Mouse (Mus musculus) liver, postnatal 0 days (tissue): Measurements from ENCODE around the gene Ptprk. TPM values are rescaled to one million over a fixed set of nuclear protein-coding genes. Genes with fewer than 3 reads are reported as not detected.

ENCODE experiments used
- ATAC-seq: fragments of 200-750 bp; cut with Nextera tagmentation; 2 replicates; pipeline ENCODE4 v1.8.0; 2017; ENCODE audit warnings: mild to moderate bottlenecking, moderate library complexity
- DNase-seq: peaks from one replicate; pipeline ENCODE4 v3.0.0-alpha.2; 2016
- H3K27ac ChIP-seq: fragments of 300-500 bp; sonication (generic); 2 replicates; pipeline ENCODE4 v1.5.1; 2014; ENCODE audit warnings: antibody characterized with exemption, moderate library complexity, mild to moderate bottlenecking, low read depth
- H3K27me3 ChIP-seq: fragments of 300-500 bp; sonication (generic); 2 replicates; pipeline ENCODE4 v1.6.1; 2014; ENCODE audit warnings: low read length, control low read depth, mixed read lengths; ENCODE audit not compliant: insufficient read depth
- H3K36me3 ChIP-seq: fragments of 300-500 bp; sonication (generic); replicated peaks from 2 replicates; pipeline ENCODE4 v1.6.1; 2014; ENCODE audit warnings: mild to moderate bottlenecking, control low read depth, low read length, moderate library complexity, mixed read lengths; ENCODE audit not compliant: insufficient read depth
- H3K4me1 ChIP-seq: fragments of 300-500 bp; sonication (generic); 2 replicates; pipeline ENCODE4 v1.6.1; 2014; ENCODE audit warnings: antibody characterized with exemption, mild to moderate bottlenecking, control low read depth; ENCODE audit not compliant: insufficient read depth
- H3K4me2 ChIP-seq: fragments of 300-500 bp; sonication (generic); 2 replicates; pipeline ENCODE4 v1.6.1; 2014; ENCODE audit warnings: low read depth, mild to moderate bottlenecking, low read length, moderate library complexity, mixed read lengths
- H3K4me3 ChIP-seq: fragments of 300-500 bp; sonication (generic); 2 replicates; pipeline ENCODE4 v1.5.1; 2014; ENCODE audit warnings: low read depth, low read length
- H3K9ac ChIP-seq: fragments of 300-500 bp; sonication (generic); replicated peaks from 2 replicates; pipeline ENCODE4 v1.6.1; 2014; ENCODE audit warnings: mild to moderate bottlenecking, moderate library complexity
- H3K9me3 ChIP-seq: fragments of 300-500 bp; sonication (generic); 2 replicates; pipeline ENCODE4 v1.6.1; 2016; ENCODE audit warnings: mild to moderate bottlenecking, control low read depth, low read length, mixed read lengths
- CTCF ChIP-seq: sonication (generic); IDR thresholded peaks from 2 replicates; pipeline ENCODE4 v1.5.1; 2016; ENCODE audit warnings: antibody characterized with exemption, low read depth
- EP300 ChIP-seq: IDR thresholded peaks from 2 replicates; pipeline ENCODE4 v1.6.1; 2016; ENCODE audit warnings: antibody characterized with exemption, low read depth, mild to moderate bottlenecking
- WGBS: fragments of 180-500 bp; shearing (Covaris S2); extraction: QIAGEN DNeasy Blood & Tissue Kit; methylation state at CpG from one replicate; pipeline ENCODE4 v1.1.7; 2014; ENCODE audit not compliant: insufficient replicate concordance; 5-methylcytosine and 5-hydroxymethylcytosine counted together
- polyA plus RNA-seq: library from polyadenylated mRNA; unstranded; fragments of >200 nt; fragmentation: Nextera tagmentation; extraction: Ambion mirVana; gene quantifications from 2 replicates; pipeline ENCODE4 v1.2.1, GENCODE M21; 2015

Ptprk gene
- polyA plus RNA-seq, 1 experiment from 2014 or later = 11.1 TPM

- no peaks in the 10 kb centered on the region for H3K36me3 ChIP-seq
- H3K9me3 ChIP-seq = no peaks in the 10 kb centered on the region
- no peaks in the 10 kb centered on the region for H3K27me3 ChIP-seq
- no peak overlapping the region for H3K27ac ChIP-seq
- WGBS = 59% methylated on average over 1 of the region's 1 CpGs
- DNase-seq (no peak), ATAC-seq (no peak)
- no peak overlapping the region for H3K4me3 ChIP-seq
- H3K4me2 ChIP-seq = no peak overlapping the region
- TF ChIP-seq EP300 (no peak), CTCF (no peak)
- H3K9ac ChIP-seq = no peak overlapping the region
- peaks cover under 1% of the 10 kb centered on the region; the same call in 1 of the 2 replicates for H3K4me1 ChIP-seq
Observed at GRCm38 (mm10) chr10:28083625-28084024, 9.0 kb downstream of the Ptprk start.

GRCm38 (mm10) chr10:28087341-28087740 is 12.7 kb downstream of the Ptprk start:
- Histone ChIP-seq H3K27ac (peak overlapping the region; percentile 79), H3K4me2 (no peak overlapping the region), H3K9me3 (no peaks in the 10 kb centered on the region), H3K9ac (no peak overlapping the region), H3K4me1 (peaks cover 2% of the 10 kb centered on the region; the same call in 1 of the 2 replicates), H3K36me3 (no peaks in the 10 kb centered on the region), H3K4me3 (no peak overlapping the region), H3K27me3 (no peaks in the 10 kb centered on the region)
- ATAC-seq (peak; percentile 90), DNase-seq (peak; percentile 21)
- 52% methylated on average over 6 of the region's 6 CpGs for WGBS
- TF ChIP-seq EP300 (no peak), CTCF (no peak)

GRCm38 (mm10) chr10:28087749-28088148 is 13.1 kb downstream of the Ptprk start:
- peak; percentile 65; the same call in 1 of the 2 replicates for ATAC-seq
- WGBS = 53% methylated on average over 3 of the region's 3 CpGs

GRCm38 (mm10) chr10:28096007-28096406 is 21.4 kb downstream of the Ptprk start:
- Histone ChIP-seq H3K9me3 (no peaks in the 10 kb centered on the region), H3K4me2 (no peak overlapping the region), H3K27me3 (no peaks in the 10 kb centered on the region), H3K4me3 (no peak overlapping the region), H3K9ac (no peak overlapping the region), H3K4me1 (peaks cover 9% of the 10 kb centered on the region; the same call in 1 of the 2 replicates), H3K27ac (0 out of 2 replicates have a peak overlapping the region, but pooled peaks have one; percentile 12), H3K36me3 (no peaks in the 10 kb centered on the region)
- ATAC-seq (peak; percentile 86), DNase-seq (no peak)
- no peak for TF ChIP-seq EP300
- TF ChIP-seq CTCF = no peak

More at GRCm38 (mm10) chr10:28087749-28088148, 13.1 kb downstream of the Ptprk start:
- no peaks in the 10 kb centered on the region for H3K9me3 ChIP-seq
- H3K36me3 ChIP-seq = no peaks in the 10 kb centered on the region
- no peak for TF ChIP-seq CTCF
- TF ChIP-seq EP300 = no peak
- peak overlapping the region; percentile 79 for H3K27ac ChIP-seq
- H3K9ac ChIP-seq = no peak overlapping the region
- DNase-seq = no peak
- no peak overlapping the region for H3K4me3 ChIP-seq
- no peak overlapping the region for H3K4me2 ChIP-seq
- peaks cover 4% of the 10 kb centered on the region; the same call in 1 of the 2 replicates for H3K4me1 ChIP-seq
- no peaks in the 10 kb centered on the region for H3K27me3 ChIP-seq

GRCm38 (mm10) chr10:28097637-28098036 is 23.0 kb downstream of the Ptprk start:
- TF ChIP-seq CTCF = no peak
- TF ChIP-seq EP300 = no peak

GRCm38 (mm10) chr10:28098923-28099322 is 24.3 kb downstream of the Ptprk start:
- no peak overlapping the region for H3K9ac ChIP-seq
- TF ChIP-seq EP300 (no peak), CTCF (no peak)
- no peaks in the 10 kb centered on the region for H3K9me3 ChIP-seq
- no peak overlapping the region for H3K4me3 ChIP-seq
- no peak overlapping the region for H3K4me2 ChIP-seq
- DNase-seq = no peak
- WGBS = 44% methylated on average over 2 of the region's 2 CpGs
- no peak overlapping the region for H3K27ac ChIP-seq
- no peak for ATAC-seq
- H3K4me1 ChIP-seq = peaks cover 5% of the 10 kb centered on the region; the same call in 1 of the 2 replicates
- no peaks in the 10 kb centered on the region for H3K36me3 ChIP-seq
- no peaks in the 10 kb centered on the region for H3K27me3 ChIP-seq

More at GRCm38 (mm10) chr10:28097637-28098036, 23.0 kb downstream of the Ptprk start:
- ATAC-seq = no peak
- H3K36me3 ChIP-seq = no peaks in the 10 kb centered on the region
- H3K4me2 ChIP-seq = no peak overlapping the region
- WGBS = 48% methylated on average over 7 of the region's 7 CpGs
- no peak overlapping the region for H3K9ac ChIP-seq
- no peak for DNase-seq
- peaks cover 5% of the 10 kb centered on the region; the same call in 1 of the 2 replicates for H3K4me1 ChIP-seq
- H3K27me3 ChIP-seq = no peaks in the 10 kb centered on the region
- H3K9me3 ChIP-seq = no peaks in the 10 kb centered on the region
- H3K4me3 ChIP-seq = no peak overlapping the region
- H3K27ac ChIP-seq = no peak overlapping the region
